Mouse (Mus musculus): Measurements from ENCODE around the gene Dync1i1.

The Dync1i1 gene

DNA sequence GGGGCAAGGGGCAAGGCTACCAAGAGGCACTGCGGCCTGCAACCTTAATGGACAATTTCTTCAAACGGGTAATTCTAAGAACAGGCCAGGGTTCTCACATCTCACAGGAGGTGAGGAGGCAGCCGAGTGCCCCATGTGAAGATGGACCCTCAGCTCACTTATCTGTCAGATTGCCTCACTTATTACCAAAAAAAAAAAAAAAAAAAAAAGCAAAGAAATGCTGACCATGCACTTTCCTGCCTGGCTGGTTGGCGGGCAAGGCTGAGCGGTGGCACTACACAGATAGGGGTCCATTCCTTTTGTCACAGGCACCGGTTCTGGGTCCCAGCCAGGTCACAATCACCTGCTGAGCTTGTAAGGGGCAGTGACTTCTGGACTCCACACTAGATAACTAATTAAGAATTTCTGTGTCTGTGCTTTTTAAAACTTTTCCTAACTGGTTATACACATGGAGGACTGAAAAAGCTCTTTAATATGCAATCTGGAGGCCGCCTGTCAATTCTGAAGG is 350.6 kb downstream of the Dync1i1 start:
- no peak for DNase-seq

DNA sequence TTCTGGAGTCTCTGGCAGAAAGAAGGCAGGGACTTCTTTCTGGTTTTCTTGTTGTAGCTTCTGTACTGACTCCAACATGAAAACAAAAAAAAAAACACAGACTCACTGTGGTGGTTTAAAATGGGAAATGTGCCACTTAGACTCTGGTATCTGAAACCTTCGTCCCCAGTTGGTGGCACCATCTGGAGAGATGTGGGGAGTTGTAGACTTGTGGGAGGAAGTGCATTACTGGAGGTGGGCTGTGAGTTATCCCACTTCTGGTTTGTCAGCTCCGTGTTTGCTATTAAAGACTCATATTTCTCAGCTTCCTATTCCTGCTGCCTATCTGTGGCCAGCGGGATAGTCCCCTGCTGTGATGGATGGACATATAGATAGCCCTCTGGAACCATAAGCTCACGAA is 351.8 kb downstream of the Dync1i1 start:
- no peak for DNase-seq

All from thymus, postnatal 14 days (tissue).